7 mouse cellular contexts compared by ENCODE assay signal in genomic region chr4:101450150-101450780, GRCm38 (mm10). TPM values are rescaled to one million over a fixed set of nuclear protein-coding genes. Genes with fewer than 3 reads are reported as not detected.
DNase-seq lines count a peak whose midpoint lies in the region; ATAC-seq and TF ChIP-seq lines count a peak whose summit lies in the region.

No protein-coding gene starts in this region.

- no peak for ATAC-seq in heart, postnatal 0 days (ENCODE audit: insufficient read depth, low read depth)
- ATAC-seq in midbrain, embryonic 13.5 days, result no peak
- ATAC-seq in inflammation-experienced regulatory T-cells, adult 6 months, result no peak

- intact Hi-C loops in left cerebral cortex, postnatal 25 days (cut with DNase I), result loop anchor here (1.0 kb wide), 2 partner anchors 13 to 94 kb away; no protein-coding TSS in a partner anchor

- H3K9me3 ChIP-seq in heart, postnatal 0 days (replicated peaks; ENCODE audit: control insufficient read depth, low read length), result no peaks in the 10 kb centered on the region
- no peaks in the 10 kb centered on the region for H3K9me3 ChIP-seq in midbrain, embryonic 13.5 days

- H3K4me1 ChIP-seq in cerebellum, adult 2 months (ENCODE audit: control insufficient read depth, insufficient read depth, low read length), result peaks cover 48% of the 10 kb centered on the region
- H3K4me1 ChIP-seq in heart, postnatal 0 days (ENCODE audit: control insufficient read depth, insufficient read depth), result 0 out of 2 replicates have a peak, but pooled peaks cover 10% of the 10 kb centered on the region
- no peaks in the 10 kb centered on the region for H3K4me1 ChIP-seq in midbrain, embryonic 13.5 days (replicated peaks)

- H3K27ac ChIP-seq in cerebellum, adult 2 months (ENCODE audit: insufficient read depth, low read length), result peak overlapping the region; percentile 98
- no peak overlapping the region for H3K27ac ChIP-seq in heart, postnatal 0 days (ENCODE audit: low read depth)
- no peak overlapping the region for H3K27ac ChIP-seq in midbrain, embryonic 13.5 days

- H3K36me3 ChIP-seq in heart, postnatal 0 days (replicated peaks; ENCODE audit: control insufficient read depth, insufficient read depth, low read length), result no peaks in the 10 kb centered on the region
- no peaks in the 10 kb centered on the region for H3K36me3 ChIP-seq in midbrain, embryonic 13.5 days

- no peak for TF ChIP-seq CTCF in brain, embryonic 14.5 days (IDR thresholded peaks at IDR 0.05; ENCODE audit: borderline replicate concordance, extremely low read depth, insufficient read depth, insufficient read length)
- no peak for TF ChIP-seq CTCF in cerebellum, adult 2 months (IDR thresholded peaks at IDR 0.05; ENCODE audit: borderline replicate concordance, insufficient read depth, low read depth, low read length)
- TF ChIP-seq CTCF in heart, postnatal 0 days (IDR thresholded peaks at IDR 0.05; ENCODE audit: low read depth), result no peak

- 5% methylated on average over 20 of the region's 20 CpGs for WGBS in cerebellum, adult 2 months
- WGBS in heart, postnatal 0 days, result 74% methylated on average over 20 of the region's 20 CpGs
- WGBS in midbrain, embryonic 13.5 days, result 95% methylated on average over 20 of the region's 20 CpGs

- peak; percentile 88 for DNase-seq in brain, embryonic 14.5 days (ENCODE audit: low read depth)
- peak; percentile 95 to 100 for DNase-seq in cerebellum, adult 2 months
- no peak for DNase-seq in heart, postnatal 0 days (ENCODE audit: low spot score)
- peak; percentile 83 to 97 for DNase-seq in left cerebral cortex, postnatal 25 days (ENCODE audit: low spot score in 2 of 2)
- no peak for DNase-seq in embryo, embryonic 11 days

- H3K9ac ChIP-seq in heart, postnatal 0 days (replicated peaks; ENCODE audit: low read depth, low read length), result no peak overlapping the region
- no peak overlapping the region for H3K9ac ChIP-seq in midbrain, embryonic 13.5 days (replicated peaks)

- no peak for TF ChIP-seq POLR2A in brain, embryonic 14.5 days (IDR thresholded peaks at IDR 0.05; ENCODE audit: borderline replicate concordance, extremely low read depth, insufficient read depth, insufficient read length, poor library complexity, severe bottlenecking)
- TF ChIP-seq POLR2A in cerebellum, adult 2 months (IDR thresholded peaks at IDR 0.05; ENCODE audit: borderline replicate concordance, insufficient read depth, low read length), result peak; percentile 34; the same call in 1 of the 2 replicates

- no peak overlapping the region for H3K4me3 ChIP-seq in cerebellum, adult 2 months (replicated peaks; ENCODE audit: insufficient read depth, low read depth, low read length)
- no peak overlapping the region for H3K4me3 ChIP-seq in heart, postnatal 0 days (ENCODE audit: low read depth, low read length)
- H3K4me3 ChIP-seq in midbrain, embryonic 13.5 days (replicated peaks), result no peak overlapping the region

- TF ChIP-seq EP300 in heart, postnatal 0 days (IDR thresholded peaks at IDR 0.05; ENCODE audit: low read depth), result no peak

- H3K4me2 ChIP-seq in heart, postnatal 0 days (ENCODE audit: low read depth, low read length), result peak overlapping the region; percentile 17; the same call in 1 of the 2 replicates
- H3K4me2 ChIP-seq in midbrain, embryonic 13.5 days (replicated peaks), result no peak overlapping the region

- H3K27me3 ChIP-seq in cerebellum, adult 2 months (ENCODE audit: control insufficient read depth, insufficient read depth, low read length), result no peaks in the 10 kb centered on the region
- no peaks in the 10 kb centered on the region for H3K27me3 ChIP-seq in heart, postnatal 0 days (ENCODE audit: control insufficient read depth, insufficient read depth, low read length)
- no peaks in the 10 kb centered on the region for H3K27me3 ChIP-seq in midbrain, embryonic 13.5 days

RNA-seq across cellular contexts. Expression of gene Ak4, which starts 31.2 kb away (rescaled TPM):
- polyA plus RNA-seq in brain, embryonic 14.5 days (2012; rRNA removed), result 7.5 and 9.1 TPM in 2 replicates
- 56.6 and 76.5 TPM in 2 replicates for polyA plus RNA-seq in cerebellum, adult 2 months (2012; rRNA removed)
- total RNA-seq in heart, postnatal 0 days (2014; rRNA removed; ENCODE audit: low replicate concordance), result 11.0 and 18.4 TPM in 2 replicates
- 4.6 and 5.3 TPM in 2 replicates for polyA plus RNA-seq in heart, postnatal 0 days (2015; fragmentation: Nextera tagmentation; extraction: Ambion mirVana)
- total RNA-seq in left cerebral cortex, postnatal 25 days (2021), result 10 to 100 TPM; 31.4 to 50.2 TPM
- polyA plus RNA-seq in midbrain, embryonic 13.5 days (2015; fragmentation: Nextera tagmentation; extraction: Ambion mirVana), result 7.3 and 8.1 TPM in 2 replicates
- under 1 TPM in 1 of 3 experiments, not detected in 2; 0.08 TPM for polyA plus RNA-seq in inflammation-experienced regulatory T-cells, adult 6 months (2017; shearing (Covaris generic))

RNA-seq across cellular contexts. Expression of gene Dnajc6, which starts 46.2 kb away (rescaled TPM):
- polyA plus RNA-seq in brain, embryonic 14.5 days (2012; rRNA removed), result 37.1 and 56.5 TPM in 2 replicates
- polyA plus RNA-seq in cerebellum, adult 2 months (2012; rRNA removed), result 109 and 126 TPM in 2 replicates
- total RNA-seq in heart, postnatal 0 days (2014; rRNA removed; ENCODE audit: low replicate concordance), result 1.2 and 11.6 TPM in 2 replicates
- polyA plus RNA-seq in heart, postnatal 0 days (2015; fragmentation: Nextera tagmentation; extraction: Ambion mirVana), result 0.07 and 0.08 TPM in 2 replicates
- total RNA-seq in left cerebral cortex, postnatal 25 days (2021), result 100 to 1,000 TPM; 306 to 342 TPM
- polyA plus RNA-seq in midbrain, embryonic 13.5 days (2015; fragmentation: Nextera tagmentation; extraction: Ambion mirVana), result 23.9 and 24.8 TPM in 2 replicates
- 1 to 10 TPM; 2.6 to 3.2 (median 2.8) TPM for polyA plus RNA-seq in inflammation-experienced regulatory T-cells, adult 6 months (2017; shearing (Covaris generic))

Comparison
In these comparisons a context has a peak if more than half of its experiments do, and no peak if none do; other contexts are left out.
1. DNase-seq: peak in brain, embryonic 14.5 days (single experiment), cerebellum, adult 2 months (2 of 2) and left cerebral cortex, postnatal 25 days (2 of 2); none in heart, postnatal 0 days (single experiment) and embryo, embryonic 11 days (single experiment).